Mouse (Mus musculus): Measurements from ENCODE around the gene Ube2s. TPM values are rescaled to one million over a fixed set of nuclear protein-coding genes. Genes with fewer than 3 reads are reported as not detected.

Gene Ube2s
- polyA plus RNA-seq, 1 experiment from 2014 or later = 408 TPM

DNA sequence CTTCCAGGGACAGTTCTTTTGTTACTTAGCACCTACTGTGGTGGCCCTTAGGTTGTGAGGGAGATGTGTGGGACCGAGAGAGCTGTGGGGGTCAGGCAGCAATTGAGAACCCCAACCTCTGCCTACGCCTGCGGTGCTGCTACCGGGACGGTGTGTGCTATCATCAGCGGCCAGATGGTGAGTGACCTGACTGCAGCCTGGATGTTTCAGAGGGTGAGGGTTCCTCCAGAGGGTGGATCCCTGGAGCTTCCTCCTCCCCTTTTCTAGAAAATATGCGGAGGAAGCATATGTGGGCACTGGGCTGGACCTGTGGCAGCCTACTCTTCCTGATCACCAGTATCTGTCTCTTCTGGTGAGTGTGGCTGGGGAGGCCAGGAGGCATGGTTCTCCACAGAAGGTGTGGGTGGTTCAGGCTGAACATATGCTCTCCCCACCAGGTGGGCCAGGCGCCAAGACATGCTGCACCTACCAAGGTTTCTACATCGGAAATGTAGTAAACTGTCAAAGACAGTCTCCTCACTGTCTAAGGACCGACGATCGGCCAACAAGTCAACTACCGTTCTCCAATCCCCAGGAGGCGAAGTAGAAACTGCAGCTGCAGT is 28.6 kb downstream of the Ube2s start:
- Histone ChIP-seq H3K27ac (no peak overlapping the region), H3K27me3 (ENCODE audit: poor library complexity, severe bottlenecking) (peaks cover 75% of the 10 kb centered on the region), H3K36me3 (replicated peaks) (no peaks in the 10 kb centered on the region), H3K9me3 (no peaks in the 10 kb centered on the region), H3K4me1 (peaks cover 22% of the 10 kb centered on the region), H3K4me3 (no peak overlapping the region)
- 86% methylated on average over 14 of the region's 14 CpGs for WGBS
- DNase-seq (ENCODE audit: extremely low spot score, low spot score) = no peak

DNA sequence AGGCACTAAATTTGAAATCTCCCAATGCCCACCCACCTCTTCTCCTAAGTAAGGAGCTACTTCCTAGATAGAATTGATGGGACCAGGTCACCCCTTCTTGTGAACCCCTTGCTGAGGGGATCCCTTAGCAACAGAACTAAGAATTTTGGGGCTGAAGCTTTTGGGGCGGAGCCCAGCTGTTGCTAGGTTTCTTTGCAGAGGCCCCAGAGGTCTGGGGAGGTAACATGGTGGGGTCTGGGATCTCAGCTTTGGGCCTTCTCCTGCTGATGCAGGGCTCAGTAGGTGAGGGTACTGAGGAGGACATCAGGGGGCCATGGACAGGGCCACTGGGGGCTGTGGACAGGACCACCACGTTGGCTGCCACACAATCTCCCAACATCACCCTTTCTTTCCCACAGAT is 29.6 kb downstream of the Ube2s start, which contains the start of the genes Il11 and Tmem190:
Il11 (minus strand) TSS at position 101 of the 400 bp plus-strand sequence.
Tmem190 (plus strand) TSS at position 179 of the 400 bp plus-strand sequence.
- Histone ChIP-seq H3K27ac (0 out of 2 replicates have a peak within 1 kb of the TSS, but pooled peaks have one; percentile 44), H3K27me3 (ENCODE audit: poor library complexity, severe bottlenecking) (peaks cover 75% of the 10 kb centered on the region), H3K4me1 (peaks cover 25% of the 10 kb centered on the region), H3K4me3 (no peak within 1 kb of the TSS), H3K9me3 (no peaks in the 10 kb centered on the region), H3K36me3 (replicated peaks) (no peaks in the 10 kb centered on the region)
- DNase-seq (ENCODE audit: extremely low spot score, low spot score) = no peak
- 70% methylated on average over 2 of the region's 2 CpGs for WGBS

DNA sequence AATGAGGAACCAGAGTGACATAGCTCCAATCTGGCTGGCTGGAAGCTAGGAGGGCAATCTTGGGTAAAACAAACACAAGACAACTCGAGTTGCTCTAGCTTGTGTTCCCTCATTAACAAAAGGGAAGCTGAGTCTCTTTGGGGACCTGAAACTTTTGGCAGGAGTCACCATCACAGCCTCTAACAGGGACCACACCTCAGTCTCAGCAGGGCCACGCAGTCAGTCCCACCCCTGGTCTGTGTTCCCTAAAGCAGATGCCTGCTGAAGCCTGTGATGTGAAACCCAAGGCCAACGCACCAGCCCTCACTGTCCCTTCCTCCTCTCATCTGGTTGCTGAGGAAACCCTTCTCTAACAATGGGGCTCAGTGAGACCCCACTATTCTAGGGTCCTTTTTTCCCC is 30.3 kb downstream of the Ube2s start:
- no peak for DNase-seq (ENCODE audit: extremely low spot score, low spot score)
- 60% methylated on average over 3 of the region's 3 CpGs for WGBS
- Histone ChIP-seq H3K9me3 (no peaks in the 10 kb centered on the region), H3K36me3 (replicated peaks) (no peaks in the 10 kb centered on the region), H3K27ac (no peak overlapping the region), H3K4me1 (peaks cover 31% of the 10 kb centered on the region), H3K4me3 (no peak overlapping the region), H3K27me3 (ENCODE audit: poor library complexity, severe bottlenecking) (peaks cover 75% of the 10 kb centered on the region)

DNA sequence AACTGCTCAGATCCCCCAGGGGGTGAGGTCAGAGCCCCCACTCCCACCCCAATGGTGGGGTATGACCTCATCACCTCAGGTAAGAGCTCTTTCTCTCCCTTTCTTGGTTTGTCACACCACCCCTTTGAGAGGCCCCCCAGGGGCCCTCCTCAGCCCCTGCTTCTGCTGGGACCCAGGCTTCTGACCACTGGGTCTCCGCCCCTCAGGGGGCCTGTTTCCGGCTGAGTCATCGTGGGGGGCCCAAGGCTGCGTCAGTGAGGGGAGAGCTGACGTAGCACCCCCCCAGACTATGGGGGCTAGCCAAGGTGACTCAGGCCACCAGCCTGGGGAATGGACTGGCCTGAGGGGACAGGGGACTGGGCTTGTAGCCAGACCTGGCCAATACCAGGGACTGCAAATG is 32.5 kb downstream of the Ube2s start:
- WGBS = 43% methylated on average over 5 of the region's 5 CpGs
- peaks cover 36% of the 10 kb centered on the region for H3K4me1 ChIP-seq
- DNase-seq (ENCODE audit: extremely low spot score, low spot score) = no peak
- H3K9me3 ChIP-seq = peaks cover 4% of the 10 kb centered on the region; the same call in 1 of the 2 replicates
- H3K27ac ChIP-seq = no peak overlapping the region
- no peaks in the 10 kb centered on the region for H3K36me3 ChIP-seq (replicated peaks)
- no peak overlapping the region for H3K4me3 ChIP-seq
- H3K27me3 ChIP-seq (ENCODE audit: poor library complexity, severe bottlenecking) = peaks cover 87% of the 10 kb centered on the region

DNA sequence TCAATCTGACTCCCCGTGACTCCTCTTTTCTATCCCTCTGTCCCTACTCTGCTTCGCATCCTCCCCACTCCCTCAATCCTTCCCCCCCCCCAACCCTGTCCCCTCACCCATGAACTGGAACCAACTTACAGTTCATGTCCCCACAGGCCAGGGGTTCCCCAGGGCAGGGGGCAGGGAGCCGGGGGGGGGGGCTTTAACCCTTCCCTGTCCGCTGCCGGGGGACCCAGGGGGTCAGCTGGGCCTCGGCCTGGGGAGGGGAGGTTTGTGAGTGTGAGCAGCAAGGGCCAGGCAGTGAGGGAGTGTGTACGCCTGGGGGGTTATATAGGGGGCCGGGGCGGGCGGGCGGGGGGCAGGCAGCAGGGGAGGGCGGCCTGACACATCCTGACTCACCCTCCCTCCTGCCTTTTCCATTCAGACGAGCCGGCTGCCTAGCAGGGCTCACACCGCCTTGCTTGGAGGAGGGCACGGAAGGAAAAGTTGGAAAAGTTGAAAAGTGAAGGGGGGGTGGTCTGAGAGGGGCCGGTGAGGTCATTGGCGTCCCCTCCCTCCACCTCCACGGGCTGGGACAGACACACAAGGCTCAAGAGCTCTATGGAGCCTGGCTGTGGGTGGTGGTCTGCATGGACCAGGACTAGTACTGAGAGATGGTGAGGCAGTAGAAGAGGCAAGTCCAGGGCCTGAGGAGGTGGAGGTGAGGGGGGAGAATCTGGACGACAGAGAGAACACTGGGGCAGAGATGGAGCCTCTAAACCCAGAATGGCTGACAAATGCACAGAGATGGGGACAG is 34.3 kb downstream of the Ube2s start:
- Histone ChIP-seq H3K4me1 (peaks cover 36% of the 10 kb centered on the region), H3K4me3 (peak overlapping the region; percentile 41)
- 3% methylated on average over 20 of the region's 20 CpGs for WGBS

DNA sequence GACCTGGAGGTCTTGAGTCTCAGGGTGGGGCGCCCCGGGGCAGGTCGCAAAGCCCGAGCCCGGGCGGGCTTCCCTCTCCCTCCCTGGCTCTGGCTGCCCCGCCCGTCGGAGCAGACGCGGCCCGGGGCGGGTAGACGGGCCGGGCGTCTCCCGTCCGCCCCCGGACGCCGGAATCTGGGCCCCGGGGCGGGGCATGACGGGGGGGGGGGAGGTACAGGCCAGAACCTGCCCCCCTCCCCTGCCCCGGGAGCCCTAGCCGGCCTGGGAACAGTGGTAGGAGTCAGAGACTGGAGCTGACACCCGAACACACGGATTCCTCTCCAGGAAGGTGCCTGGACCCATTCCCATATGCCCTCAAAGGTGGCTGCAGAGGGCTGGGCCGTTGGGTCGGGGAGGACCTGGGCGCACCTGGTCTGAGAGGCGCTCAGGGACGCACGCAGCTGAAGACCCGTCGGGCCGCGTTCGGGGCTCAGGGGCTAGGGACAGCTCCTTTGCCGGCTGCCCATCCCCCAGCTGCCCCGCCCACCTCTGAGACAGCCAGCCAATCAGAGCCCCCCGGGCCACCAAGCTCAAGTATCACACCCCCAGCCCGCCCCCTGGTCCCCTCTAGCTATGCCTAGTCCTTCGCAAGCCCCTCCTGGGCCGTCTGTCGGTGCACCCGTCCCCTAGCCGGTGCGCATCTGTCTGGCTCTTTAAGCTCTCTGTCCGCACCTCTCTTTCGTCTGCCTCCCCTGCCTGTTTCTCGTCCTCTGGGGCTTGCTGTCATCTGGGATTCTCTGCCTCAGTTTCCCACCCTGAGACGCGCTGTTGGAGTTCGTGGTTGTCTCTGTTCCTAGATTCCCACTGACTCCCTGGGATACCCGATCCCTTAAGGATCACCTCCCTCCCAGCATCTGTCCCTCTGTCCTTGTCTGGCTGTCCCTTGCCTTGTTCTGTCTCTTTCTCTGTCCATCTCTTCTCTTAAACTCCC is 35.2 kb downstream of the Ube2s start:
- peak overlapping the region; percentile 41 for H3K4me3 ChIP-seq
- WGBS = 1% methylated on average over 41 of the region's 56 CpGs
- DNase-seq (ENCODE audit: extremely low spot score, low spot score) = peak; percentile 82
- H3K9me3 ChIP-seq = peaks cover 4% of the 10 kb centered on the region; the same call in 1 of the 2 replicates
- peaks cover 86% of the 10 kb centered on the region for H3K27me3 ChIP-seq (ENCODE audit: poor library complexity, severe bottlenecking)
- H3K27ac ChIP-seq = no peak overlapping the region
- no peaks in the 10 kb centered on the region for H3K36me3 ChIP-seq (replicated peaks)
- peaks cover 36% of the 10 kb centered on the region for H3K4me1 ChIP-seq

More for the DNA sequence above, 34.3 kb downstream of the Ube2s start:
- no peak for DNase-seq (ENCODE audit: extremely low spot score, low spot score)
- peaks cover 4% of the 10 kb centered on the region; the same call in 1 of the 2 replicates for H3K9me3 ChIP-seq
- H3K27ac ChIP-seq = no peak overlapping the region; the same call in 1 of the 2 replicates
- H3K36me3 ChIP-seq (replicated peaks) = no peaks in the 10 kb centered on the region
- H3K27me3 ChIP-seq (ENCODE audit: poor library complexity, severe bottlenecking) = peaks cover 95% of the 10 kb centered on the region

DNA sequence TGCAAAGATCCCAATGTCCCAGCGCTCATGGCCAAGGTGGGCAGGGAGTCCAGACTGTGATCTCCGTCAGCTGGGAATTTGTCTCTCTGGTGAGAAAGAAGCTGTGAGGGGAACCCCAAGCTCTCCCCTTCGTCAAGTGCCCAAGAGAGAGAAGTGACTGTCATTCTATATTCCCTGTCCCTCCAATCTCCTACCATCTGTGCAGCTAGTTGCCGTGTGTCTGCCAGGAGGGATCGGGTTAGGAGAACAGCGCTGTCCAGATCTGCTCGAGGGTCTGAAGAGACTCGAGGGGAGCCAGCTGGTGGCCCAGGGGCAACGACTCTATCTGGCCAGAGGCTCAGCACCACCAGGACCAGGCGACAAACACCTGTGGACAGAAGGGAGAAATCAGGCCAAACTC is 36.3 kb downstream of the Ube2s start:
- no peak overlapping the region for H3K4me3 ChIP-seq
- H3K4me1 ChIP-seq = peaks cover 31% of the 10 kb centered on the region
- no peak overlapping the region for H3K27ac ChIP-seq
- no peak for DNase-seq (ENCODE audit: extremely low spot score, low spot score)
- WGBS = 59% methylated on average over 10 of the region's 10 CpGs
- H3K9me3 ChIP-seq = peaks cover 4% of the 10 kb centered on the region; the same call in 1 of the 2 replicates
- no peaks in the 10 kb centered on the region for H3K36me3 ChIP-seq (replicated peaks)
- peaks cover 79% of the 10 kb centered on the region for H3K27me3 ChIP-seq (ENCODE audit: poor library complexity, severe bottlenecking)

DNA sequence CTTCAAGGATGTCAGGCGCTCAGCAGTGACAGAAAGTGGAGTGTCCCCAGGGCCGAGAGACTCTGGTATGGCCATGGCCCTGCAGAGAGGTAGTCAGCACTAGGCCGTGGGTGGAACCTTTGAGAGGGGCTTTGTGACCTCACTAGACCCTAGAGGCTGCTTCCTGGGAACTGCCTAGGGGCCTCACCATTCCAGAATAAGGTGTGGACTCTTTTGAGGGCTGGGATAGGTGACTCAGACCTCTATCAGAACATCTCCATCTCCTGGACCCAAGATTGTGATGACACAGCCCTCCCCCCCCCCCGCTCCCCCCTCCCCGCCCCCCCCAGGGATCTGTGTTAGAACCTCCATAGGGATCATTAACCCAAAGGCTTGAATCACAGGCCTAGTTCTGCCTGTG is 41.2 kb downstream of the Ube2s start, which contains the start of gene Fam71e2:
Fam71e2 (minus strand) TSS at position 101 of the 400 bp plus-strand sequence.
- H3K27ac ChIP-seq = no peak within 1 kb of the TSS
- DNase-seq (ENCODE audit: extremely low spot score, low spot score) = no peak
- no peak within 1 kb of the TSS for H3K4me3 ChIP-seq
- H3K9me3 ChIP-seq = peaks cover under 1% of the 10 kb centered on the region; the same call in 1 of the 2 replicates
- WGBS = 77% methylated on average over 4 of the region's 5 CpGs
- H3K4me1 ChIP-seq = peaks cover 9% of the 10 kb centered on the region
- H3K27me3 ChIP-seq (ENCODE audit: poor library complexity, severe bottlenecking) = peaks cover 50% of the 10 kb centered on the region
- no peaks in the 10 kb centered on the region for H3K36me3 ChIP-seq (replicated peaks)

DNA sequence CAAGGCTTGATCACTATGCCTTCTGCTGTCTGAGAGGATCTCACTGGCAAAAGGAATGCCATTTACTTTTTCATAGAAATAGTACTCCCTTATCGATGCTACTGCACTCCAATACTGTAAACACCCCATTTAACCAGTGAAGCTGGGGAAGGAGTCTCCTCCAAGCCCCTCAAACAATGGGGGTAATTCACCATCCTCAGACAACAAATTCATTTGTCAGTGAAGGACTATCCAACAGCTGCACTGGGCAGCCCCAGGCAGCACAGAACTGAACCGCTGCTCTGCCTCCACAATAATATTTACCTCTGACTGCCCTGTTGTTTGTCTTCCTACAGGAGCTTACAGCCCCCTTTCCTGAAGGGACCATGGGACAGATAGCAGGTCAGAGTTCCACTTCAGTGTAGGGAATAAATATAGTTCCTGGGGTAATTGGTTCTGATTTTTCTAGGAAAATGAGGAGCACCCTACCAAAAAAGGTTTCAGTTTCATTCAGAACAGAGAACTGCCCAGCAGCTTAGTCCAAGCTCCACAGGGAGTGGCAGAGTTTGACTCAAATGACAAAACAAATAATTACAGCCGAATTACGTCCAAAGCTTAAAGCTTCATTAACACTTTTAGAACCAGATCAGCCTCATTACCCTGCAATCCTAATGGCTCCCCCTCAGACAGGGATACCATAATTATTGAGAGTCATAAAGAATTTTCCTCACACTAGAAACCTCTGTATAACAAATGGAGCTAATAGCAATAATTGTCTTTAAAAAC is 47.3 kb downstream of the Ube2s start:
- no peak for DNase-seq (ENCODE audit: extremely low spot score, low spot score)
- H3K27ac ChIP-seq = no peak overlapping the region
- H3K27me3 ChIP-seq (ENCODE audit: poor library complexity, severe bottlenecking) = peaks cover 10% of the 10 kb centered on the region
- peaks cover 33% of the 10 kb centered on the region for H3K4me1 ChIP-seq
- no peaks in the 10 kb centered on the region for H3K9me3 ChIP-seq
- peak overlapping the region; percentile 7; the same call in 1 of the 2 replicates for H3K4me3 ChIP-seq
- no peaks in the 10 kb centered on the region for H3K36me3 ChIP-seq (replicated peaks)
- 7% methylated on average over 4 of the region's 4 CpGs for WGBS

DNA sequence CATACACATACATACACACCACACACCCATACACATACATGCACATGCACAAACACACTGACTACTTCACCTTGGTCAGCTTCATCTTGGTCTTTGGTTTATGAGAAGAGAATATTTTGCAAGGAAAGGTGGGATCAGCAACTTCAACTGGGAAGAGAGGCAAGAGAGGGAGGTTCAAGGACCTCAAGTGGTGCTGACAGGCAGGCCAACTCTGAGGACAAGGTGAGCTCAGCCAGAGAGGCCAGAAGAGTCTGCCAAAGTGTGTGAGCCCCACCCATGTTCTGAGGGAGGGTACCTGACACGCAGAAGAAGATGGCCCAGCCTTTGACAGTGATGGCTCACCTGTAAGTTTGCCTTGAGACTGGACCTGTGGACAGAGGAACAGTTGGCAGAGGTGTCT is 52.7 kb downstream of the Ube2s start:
- peaks cover 9% of the 10 kb centered on the region for H3K4me1 ChIP-seq
- 57% methylated on average over 1 of the region's 1 CpGs for WGBS
- no peak for DNase-seq (ENCODE audit: extremely low spot score, low spot score)
- H3K9me3 ChIP-seq = peaks cover 10% of the 10 kb centered on the region; the same call in 1 of the 2 replicates
- no peaks in the 10 kb centered on the region for H3K36me3 ChIP-seq (replicated peaks)
- peaks cover 4% of the 10 kb centered on the region; the same call in 1 of the 2 replicates for H3K27me3 ChIP-seq (ENCODE audit: poor library complexity, severe bottlenecking)
- no peak overlapping the region for H3K4me3 ChIP-seq
- H3K27ac ChIP-seq = no peak overlapping the region

DNA sequence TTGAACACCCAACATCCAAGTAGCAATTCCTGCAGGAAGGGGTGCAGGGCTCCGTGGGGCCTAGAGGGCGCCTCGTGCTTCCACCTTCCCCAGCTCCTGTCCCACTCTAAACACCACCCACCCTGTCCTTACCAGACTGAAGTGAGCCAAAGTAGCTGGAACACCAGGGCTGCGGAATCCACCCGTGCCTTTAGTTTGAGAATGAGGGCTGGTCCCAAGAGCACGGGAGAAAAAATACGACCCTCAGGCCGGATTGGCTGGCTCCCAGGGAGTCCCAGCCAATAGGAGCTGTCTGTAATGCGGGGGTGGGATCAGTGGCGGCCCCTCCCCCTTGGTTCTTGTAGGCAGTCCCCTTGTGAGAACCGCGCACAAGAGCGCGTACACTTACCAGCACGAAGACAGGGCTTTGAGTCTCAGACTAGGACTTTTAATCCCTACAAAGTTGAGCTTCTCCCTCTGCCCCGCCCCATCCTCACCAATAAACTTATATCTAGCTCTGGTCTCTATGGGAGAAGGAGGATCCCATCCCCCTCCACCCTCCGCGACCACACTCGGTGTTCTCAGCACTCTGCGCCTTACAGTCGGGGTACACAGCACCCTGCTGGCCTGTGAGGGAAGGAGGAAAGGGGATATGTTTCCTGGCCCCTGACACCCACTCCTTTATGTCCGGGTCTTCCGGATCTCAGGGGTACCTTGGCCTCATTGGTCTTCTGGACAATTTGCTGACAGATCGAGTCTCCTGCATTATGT is 59.4 kb downstream of the Ube2s start, which contains the start of gene Cox6b2:
Cox6b2 (minus strand) TSS at position 274 of the 750 bp plus-strand sequence.
- WGBS = 4% methylated on average over 24 of the region's 24 CpGs
- Histone ChIP-seq H3K27me3 (ENCODE audit: poor library complexity, severe bottlenecking) (peaks cover 19% of the 10 kb centered on the region), H3K9me3 (peaks cover 10% of the 10 kb centered on the region; the same call in 1 of the 2 replicates), H3K4me1 (peaks cover 26% of the 10 kb centered on the region), H3K27ac (peak within 1 kb of the TSS; percentile 83), H3K4me3 (peak within 1 kb of the TSS; percentile 55), H3K36me3 (replicated peaks) (peaks cover 3% of the 10 kb centered on the region)
- DNase-seq (ENCODE audit: extremely low spot score, low spot score) = peak; percentile 89

Measured in forebrain, embryonic 10.5 days (tissue).